Mouse (Mus musculus): ENCODE measurements around the gene Nkg7. TPM values are rescaled to one million over a fixed set of nuclear protein-coding genes. Genes with fewer than 3 reads are reported as not detected.

Gene Nkg7
- polyA plus RNA-seq, 1 experiment from 2014 or later = not detected

DNA sequence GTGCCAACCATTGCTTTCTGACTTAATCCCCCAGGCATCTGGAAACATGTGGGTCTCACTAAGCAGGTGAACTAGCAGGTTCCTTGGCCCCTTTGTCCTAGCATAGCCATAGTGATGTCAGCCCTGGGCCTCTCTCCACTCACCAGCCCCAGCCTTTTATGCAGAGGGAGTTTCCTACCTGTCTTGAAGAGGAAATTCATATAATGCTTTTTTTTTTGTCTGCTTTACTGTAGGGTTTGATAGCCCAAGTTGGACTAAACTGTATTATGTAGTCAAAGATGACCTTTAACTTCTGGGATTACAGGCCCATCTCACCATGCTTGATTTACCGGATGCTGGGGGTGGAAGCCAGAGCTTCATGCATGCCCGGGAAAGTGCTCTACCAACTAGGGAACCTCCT, 12.9 kb downstream of the Nkg7 start:
- Histone ChIP-seq H3K27me3 (no peaks in the 10 kb centered on the region), H3K4me3 (replicated peaks) (no peak overlapping the region), H3K36me3 (peaks cover 43% of the 10 kb centered on the region), H3K27ac (no peak overlapping the region), H3K9ac (no peak overlapping the region), H3K9me3 (replicated peaks) (no peaks in the 10 kb centered on the region), H3K4me2 (no peak overlapping the region), H3K4me1 (peaks cover 4% of the 10 kb centered on the region)
- 99% methylated on average over 2 of the region's 2 CpGs for WGBS
- no peak for ATAC-seq (replicated peaks; ENCODE audit: low FRiP score)

DNA sequence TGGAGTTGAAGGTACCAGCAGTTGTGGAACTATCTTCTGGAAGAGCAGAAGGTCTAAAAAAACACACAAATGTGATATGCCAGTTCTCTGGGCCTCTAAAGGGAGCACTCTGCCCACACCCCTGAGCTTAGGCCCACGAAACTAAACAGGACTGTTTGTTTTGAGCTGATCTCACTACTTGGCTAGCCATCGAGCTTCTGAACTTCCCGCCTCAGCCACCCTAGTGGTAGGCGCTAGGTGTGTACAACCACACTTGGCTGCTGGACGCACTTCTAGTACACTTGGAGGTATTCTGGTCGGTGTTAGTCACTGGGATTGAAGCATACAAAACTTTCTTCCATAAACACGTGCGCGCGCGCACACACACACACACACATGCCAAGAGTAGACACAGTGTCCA, 14.9 kb downstream of the Nkg7 start:
- 95% methylated on average over 11 of the region's 11 CpGs for WGBS
- no peak for ATAC-seq (replicated peaks; ENCODE audit: low FRiP score)
- Histone ChIP-seq H3K27ac (no peak overlapping the region), H3K9ac (no peak overlapping the region), H3K36me3 (peaks cover 61% of the 10 kb centered on the region), H3K4me3 (replicated peaks) (no peak overlapping the region), H3K4me2 (no peak overlapping the region), H3K4me1 (no peaks in the 10 kb centered on the region), H3K27me3 (no peaks in the 10 kb centered on the region), H3K9me3 (replicated peaks) (no peaks in the 10 kb centered on the region)

DNA sequence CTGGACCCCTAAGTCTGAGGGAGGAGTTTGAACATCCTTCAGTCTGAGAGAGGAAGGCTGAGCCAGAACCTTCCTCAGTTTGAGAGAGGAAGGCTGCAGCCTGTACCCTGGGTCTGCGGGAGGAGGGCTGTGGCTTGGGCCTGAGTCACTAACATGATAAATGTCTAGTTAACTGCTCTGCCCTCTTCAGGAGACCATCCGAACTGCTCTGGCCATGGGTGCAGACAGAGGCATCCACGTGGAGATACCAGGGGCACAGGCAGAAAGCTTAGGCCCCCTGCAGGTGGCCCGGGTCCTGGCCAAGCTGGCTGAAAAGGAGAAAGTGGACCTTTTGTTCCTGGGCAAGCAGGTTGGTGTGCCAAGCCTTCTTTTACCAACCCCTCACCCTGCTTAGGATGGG, 15.7 kb downstream of the Nkg7 start:
- H3K36me3 ChIP-seq = peaks cover 66% of the 10 kb centered on the region
- no peak overlapping the region for H3K4me2 ChIP-seq
- H3K4me3 ChIP-seq (replicated peaks) = no peak overlapping the region
- H3K9ac ChIP-seq = no peak overlapping the region
- no peaks in the 10 kb centered on the region for H3K4me1 ChIP-seq
- no peaks in the 10 kb centered on the region for H3K27me3 ChIP-seq
- ATAC-seq (replicated peaks; ENCODE audit: low FRiP score) = peak; percentile 55
- WGBS = 49% methylated on average over 4 of the region's 4 CpGs
- H3K27ac ChIP-seq = no peak overlapping the region
- no peaks in the 10 kb centered on the region for H3K9me3 ChIP-seq (replicated peaks)

DNA sequence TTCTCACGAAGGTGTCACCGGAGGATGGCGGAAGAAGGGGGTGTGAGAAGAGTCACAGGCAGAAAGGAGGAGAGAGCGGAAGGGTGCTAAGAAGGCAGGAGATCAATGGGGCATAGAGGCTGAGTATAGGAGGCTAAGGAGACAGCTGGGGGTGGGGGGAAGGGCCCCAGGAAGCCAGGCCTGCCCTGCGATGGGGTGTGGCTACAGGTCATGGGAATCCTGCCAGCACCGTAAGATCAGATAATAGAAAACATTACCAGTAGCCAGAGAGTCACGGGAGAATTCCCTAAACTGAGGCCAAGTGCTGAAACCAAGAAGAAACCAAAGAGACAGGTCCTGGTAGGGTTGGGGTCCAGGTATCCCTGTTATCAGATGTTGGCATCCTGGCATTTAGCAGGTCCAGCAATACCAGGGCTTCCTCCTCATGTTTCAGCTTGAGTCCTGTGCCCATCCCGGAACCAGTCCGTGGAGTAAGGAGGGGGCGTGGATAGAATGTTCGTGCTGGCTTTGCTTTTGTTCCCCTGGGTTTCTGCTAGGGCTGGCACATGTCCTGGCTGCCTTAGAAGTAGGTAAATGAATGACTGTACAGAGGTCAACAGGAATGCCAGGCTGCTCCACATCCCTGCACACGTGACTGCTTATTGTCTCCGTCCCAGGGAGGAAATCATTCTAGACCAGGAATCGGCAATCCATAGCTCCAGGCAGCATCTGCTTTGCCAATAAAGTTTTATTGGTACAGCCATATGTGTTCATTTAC, 16.9 kb downstream of the Nkg7 start:
- Histone ChIP-seq H3K4me3 (replicated peaks) (no peak overlapping the region), H3K27ac (no peak overlapping the region), H3K9ac (no peak overlapping the region), H3K36me3 (peaks cover 73% of the 10 kb centered on the region), H3K27me3 (no peaks in the 10 kb centered on the region), H3K9me3 (replicated peaks) (no peaks in the 10 kb centered on the region), H3K4me2 (no peak overlapping the region), H3K4me1 (no peaks in the 10 kb centered on the region)
- WGBS = 75% methylated on average over 14 of the region's 14 CpGs
- no peak for ATAC-seq (replicated peaks; ENCODE audit: low FRiP score)

DNA sequence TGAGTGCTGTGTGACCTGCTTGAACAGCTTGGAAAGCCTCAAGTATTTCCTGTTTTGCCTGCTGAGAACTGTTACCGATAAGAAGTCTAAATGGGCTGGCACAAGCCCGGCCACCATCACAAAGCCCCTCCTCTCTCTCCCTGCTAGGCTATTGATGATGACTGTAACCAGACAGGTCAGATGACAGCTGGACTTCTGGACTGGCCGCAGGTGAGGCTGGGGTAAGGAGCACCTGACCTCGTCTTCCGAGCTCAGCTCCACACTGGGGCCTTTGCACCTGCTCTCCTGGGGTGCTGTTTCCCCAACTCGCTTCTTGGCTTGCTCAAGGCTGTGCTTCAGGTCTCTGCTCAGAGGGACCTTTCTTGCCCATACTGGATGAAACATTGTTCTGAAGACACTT, 17.5 kb downstream of the Nkg7 start:
- no peak overlapping the region for H3K27ac ChIP-seq
- ATAC-seq (replicated peaks; ENCODE audit: low FRiP score) = no peak
- WGBS = 91% methylated on average over 6 of the region's 6 CpGs
- H3K36me3 ChIP-seq = peaks cover 73% of the 10 kb centered on the region
- no peaks in the 10 kb centered on the region for H3K27me3 ChIP-seq
- H3K9ac ChIP-seq = no peak overlapping the region
- H3K9me3 ChIP-seq (replicated peaks) = no peaks in the 10 kb centered on the region
- H3K4me1 ChIP-seq = no peaks in the 10 kb centered on the region
- H3K4me2 ChIP-seq = no peak overlapping the region
- no peak overlapping the region for H3K4me3 ChIP-seq (replicated peaks)

DNA sequence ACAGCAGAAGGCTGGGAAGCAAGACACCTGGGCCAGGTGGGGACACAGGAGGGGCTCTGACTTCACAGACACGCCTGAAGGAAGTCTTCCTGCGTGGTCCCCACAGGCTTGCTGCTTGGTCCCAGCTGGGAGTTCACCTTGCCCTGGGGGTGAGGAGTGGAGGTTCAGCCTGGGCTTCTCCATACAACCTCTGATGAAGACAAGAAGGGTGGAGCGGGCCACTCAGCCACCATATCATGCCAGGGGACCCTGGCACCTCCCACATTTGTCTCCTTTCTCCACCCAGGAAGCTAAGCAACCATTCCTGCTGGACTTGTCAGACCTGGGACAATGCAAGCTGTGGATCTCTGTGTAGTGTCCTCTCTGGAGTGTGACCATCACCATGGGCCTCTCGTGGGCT, 26.0 kb downstream of the Nkg7 start, which contains the start of gene Vsig10l:
TSS of gene Vsig10l (plus strand) at position 301 of the 400 bp plus-strand sequence.
- H3K36me3 ChIP-seq = peaks cover 5% of the 10 kb centered on the region
- H3K4me3 ChIP-seq (replicated peaks) = no peak within 1 kb of the TSS
- no peak within 1 kb of the TSS for H3K4me2 ChIP-seq
- H3K4me1 ChIP-seq = peaks cover 16% of the 10 kb centered on the region
- H3K27me3 ChIP-seq = 0 out of 2 replicates have a peak, but pooled peaks cover 14% of the 10 kb centered on the region
- H3K9ac ChIP-seq = no peak within 1 kb of the TSS
- no peak within 1 kb of the TSS for H3K27ac ChIP-seq
- ATAC-seq (replicated peaks; ENCODE audit: low FRiP score) = no peak
- 66% methylated on average over 4 of the region's 4 CpGs for WGBS
- H3K9me3 ChIP-seq (replicated peaks) = no peaks in the 10 kb centered on the region

DNA sequence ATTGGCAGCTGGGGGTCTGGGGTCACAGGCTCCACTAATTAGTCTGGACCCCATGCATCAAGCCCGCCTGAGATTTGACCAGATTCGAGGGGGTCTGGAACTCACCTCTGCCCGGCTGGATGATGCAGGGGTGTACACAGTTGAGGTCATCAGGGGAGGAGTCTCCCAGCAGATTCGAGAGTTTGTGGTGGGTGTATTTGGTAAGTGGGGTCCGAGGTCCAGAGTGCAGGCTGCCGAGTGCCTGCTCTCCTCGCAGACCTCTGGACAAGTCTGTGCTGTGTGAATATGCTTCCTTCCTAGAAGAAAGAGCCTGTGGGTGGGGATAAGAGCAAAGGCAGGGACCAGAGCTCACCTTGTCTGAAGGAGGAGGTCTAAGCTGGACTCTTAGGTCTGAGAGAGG, 27.1 kb downstream of the Nkg7 start:
- no peaks in the 10 kb centered on the region for H3K9me3 ChIP-seq (replicated peaks)
- H3K9ac ChIP-seq = no peak overlapping the region
- ATAC-seq (replicated peaks; ENCODE audit: low FRiP score) = no peak
- no peak overlapping the region for H3K4me2 ChIP-seq
- no peak overlapping the region for H3K4me3 ChIP-seq (replicated peaks)
- 0 out of 2 replicates have a peak, but pooled peaks cover 14% of the 10 kb centered on the region for H3K27me3 ChIP-seq
- no peaks in the 10 kb centered on the region for H3K36me3 ChIP-seq
- peaks cover 16% of the 10 kb centered on the region for H3K4me1 ChIP-seq
- WGBS = 85% methylated on average over 7 of the region's 7 CpGs
- H3K27ac ChIP-seq = no peak overlapping the region

DNA sequence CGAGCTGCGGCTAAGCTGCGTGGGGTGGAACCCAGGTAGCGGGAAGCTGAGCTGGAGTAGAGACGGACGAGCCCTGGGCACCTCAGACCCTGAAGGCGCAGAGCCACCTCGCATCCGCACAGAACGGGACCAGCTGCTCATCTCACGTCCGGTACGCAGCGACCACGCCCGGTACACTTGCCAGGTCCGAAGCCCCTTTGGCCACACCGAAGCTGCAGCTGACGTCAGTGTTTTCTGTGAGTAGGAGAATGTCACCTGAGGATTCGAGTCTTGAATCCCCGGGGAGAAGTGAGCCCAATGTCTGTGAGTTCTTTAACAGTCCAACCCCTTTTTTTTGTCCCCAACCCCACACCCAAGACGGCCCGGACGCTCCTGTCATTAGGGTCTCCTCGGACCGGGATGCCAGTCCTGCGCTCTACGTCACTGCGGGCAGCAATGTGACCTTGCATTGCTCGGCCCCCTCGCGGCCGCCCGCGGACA, 28.0 kb downstream of the Nkg7 start:
- H3K9ac ChIP-seq = peak overlapping the region; percentile 35
- H3K27me3 ChIP-seq = 0 out of 2 replicates have a peak, but pooled peaks cover 14% of the 10 kb centered on the region
- 5% methylated on average over 35 of the region's 35 CpGs for WGBS
- H3K4me2 ChIP-seq = peak overlapping the region; percentile 82
- no peaks in the 10 kb centered on the region for H3K36me3 ChIP-seq
- H3K27ac ChIP-seq = peak overlapping the region; percentile 41; the same call in 1 of the 2 replicates
- peak; percentile 13; the same call in 1 of the 2 replicates for ATAC-seq (replicated peaks; ENCODE audit: low FRiP score)
- H3K4me3 ChIP-seq (replicated peaks) = peak overlapping the region; percentile 51
- peaks cover 16% of the 10 kb centered on the region for H3K4me1 ChIP-seq
- no peaks in the 10 kb centered on the region for H3K9me3 ChIP-seq (replicated peaks)

DNA sequence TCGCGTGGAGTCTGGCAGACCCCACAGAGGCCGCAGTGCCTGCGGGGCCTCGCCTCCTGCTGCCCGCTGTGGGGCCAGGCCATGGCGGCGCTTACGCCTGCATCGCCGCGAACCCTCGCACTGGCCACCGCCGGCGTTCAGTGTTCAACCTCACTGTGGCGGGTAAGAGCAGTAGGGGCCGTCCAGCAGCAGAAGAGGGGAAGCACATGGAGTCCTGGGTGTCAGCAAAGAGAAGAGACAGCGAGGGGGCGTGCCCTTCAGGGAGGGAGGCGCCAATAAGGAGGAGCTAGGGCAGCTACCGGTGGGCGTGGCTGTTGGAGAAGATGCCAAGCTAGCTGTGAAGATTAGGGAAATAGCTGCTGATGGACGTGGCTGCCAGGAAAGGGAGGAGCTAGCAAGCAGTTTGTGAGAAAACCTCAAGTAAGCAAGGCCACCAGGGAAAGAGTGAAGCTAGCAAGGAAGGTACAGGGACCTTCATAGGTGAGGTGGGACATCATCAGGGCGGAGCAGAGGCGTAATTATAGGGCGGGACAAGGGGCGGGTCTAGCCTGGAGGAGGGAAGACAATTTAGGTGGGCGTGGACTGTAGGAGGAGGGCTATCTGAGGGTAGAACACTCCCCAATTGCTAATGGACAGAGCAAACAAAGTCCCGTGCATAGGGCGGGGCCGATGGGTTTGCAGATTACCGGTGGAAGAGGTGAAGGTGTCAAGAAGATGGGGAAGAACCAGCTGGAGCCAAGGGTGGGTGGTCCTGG, 28.6 kb downstream of the Nkg7 start:
- under 1% methylated on average over 33 of the region's 33 CpGs for WGBS
- H3K27ac ChIP-seq = peak overlapping the region; percentile 41; the same call in 1 of the 2 replicates

DNA sequence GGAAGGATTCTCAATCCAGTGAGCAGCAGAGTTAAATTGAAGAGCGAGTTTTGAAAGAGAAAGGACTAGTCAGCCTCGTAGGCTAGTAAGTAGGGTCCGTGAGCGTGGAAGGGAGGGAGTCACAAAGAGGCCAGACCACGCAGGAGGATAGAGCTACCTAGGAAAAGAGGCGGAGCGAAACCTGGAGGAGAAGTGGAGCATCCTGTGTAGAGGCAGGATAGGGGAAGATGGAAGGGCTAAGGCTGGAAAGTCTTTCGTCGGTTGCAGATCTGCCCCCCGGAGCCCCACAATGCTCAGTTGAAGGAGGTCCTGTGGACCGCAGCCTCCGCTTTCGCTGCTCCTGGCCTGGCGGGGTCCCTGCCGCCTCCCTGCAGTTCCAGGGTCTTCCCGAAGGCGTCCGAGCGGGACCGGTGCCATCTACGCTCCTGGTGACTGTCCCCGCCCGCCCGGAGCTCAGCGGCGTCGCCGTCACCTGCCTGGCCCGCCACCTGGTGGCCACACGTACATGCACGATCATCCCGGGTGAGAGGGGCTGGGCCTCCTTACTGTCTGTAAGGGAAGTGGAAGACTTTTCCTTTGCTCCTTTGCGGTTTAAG, 29.3 kb downstream of the Nkg7 start:
- Histone ChIP-seq H3K4me2 (peak overlapping the region; percentile 82), H3K4me1 (peaks cover 16% of the 10 kb centered on the region), H3K9me3 (replicated peaks) (no peaks in the 10 kb centered on the region), H3K27ac (peak overlapping the region; percentile 22; the same call in 1 of the 2 replicates), H3K9ac (peak overlapping the region; percentile 23; the same call in 1 of the 2 replicates), H3K4me3 (replicated peaks) (peak overlapping the region; percentile 51), H3K36me3 (peaks cover 4% of the 10 kb centered on the region; the same call in 1 of the 2 replicates), H3K27me3 (0 out of 2 replicates have a peak, but pooled peaks cover 14% of the 10 kb centered on the region)
- under 1% methylated on average over 33 of the region's 33 CpGs for WGBS
- peak; percentile 66 for ATAC-seq (replicated peaks; ENCODE audit: low FRiP score)

More for the DNA sequence above, 28.6 kb downstream of the Nkg7 start:
- peak; percentile 92 for ATAC-seq (replicated peaks; ENCODE audit: low FRiP score)
- H3K4me2 ChIP-seq = peak overlapping the region; percentile 82
- 0 out of 2 replicates have a peak, but pooled peaks cover 14% of the 10 kb centered on the region for H3K27me3 ChIP-seq
- peak overlapping the region; percentile 51 for H3K4me3 ChIP-seq (replicated peaks)
- peaks cover 16% of the 10 kb centered on the region for H3K4me1 ChIP-seq
- H3K36me3 ChIP-seq = no peaks in the 10 kb centered on the region
- no peaks in the 10 kb centered on the region for H3K9me3 ChIP-seq (replicated peaks)
- peak overlapping the region; percentile 35 for H3K9ac ChIP-seq

DNA sequence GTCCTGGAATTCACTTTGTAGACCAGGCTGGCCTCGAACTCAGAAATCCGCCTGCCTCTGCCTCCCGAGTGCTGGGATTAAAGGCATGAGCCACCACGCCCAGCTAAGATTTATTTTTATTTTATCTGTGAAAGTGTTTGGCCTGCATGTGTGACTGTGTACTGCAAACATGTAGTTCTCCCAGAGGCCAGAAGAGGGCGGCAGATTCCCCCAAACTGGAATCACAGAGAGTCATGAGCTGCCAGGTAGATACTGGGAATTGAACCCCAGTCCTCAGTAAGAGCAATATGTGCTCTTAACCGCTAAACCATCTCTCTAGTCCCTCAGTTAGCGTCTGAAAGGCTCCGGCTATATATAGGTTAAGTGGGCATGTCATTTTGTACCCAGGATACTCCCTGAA, 33.5 kb downstream of the Nkg7 start:
- Histone ChIP-seq H3K9ac (no peak overlapping the region), H3K4me1 (peaks cover 8% of the 10 kb centered on the region), H3K4me2 (no peak overlapping the region), H3K4me3 (replicated peaks) (no peak overlapping the region), H3K27me3 (peaks cover 13% of the 10 kb centered on the region), H3K27ac (no peak overlapping the region), H3K36me3 (peaks cover 4% of the 10 kb centered on the region; the same call in 1 of the 2 replicates), H3K9me3 (replicated peaks) (no peaks in the 10 kb centered on the region)
- WGBS = 54% methylated on average over 8 of the region's 8 CpGs
- ATAC-seq (replicated peaks; ENCODE audit: low FRiP score) = no peak
